In genomic region chr11:113494021-113494546, GRCm38 (mm10) we compare ENCODE assay signal across 27 mouse cellular contexts.
DNase-seq lines count a peak whose midpoint lies in the region; ATAC-seq and TF ChIP-seq lines count a peak whose summit lies in the region.
"Had no signal": no experiment of that assay in that cellular context is flagged by ENCODE, and none has a peak within 500 bp of the region (broad histone marks: within the 10 kb centered on the region; RNA-seq: fewer than 3 reads in every experiment).

No protein-coding gene starts in this region.

- WGBS in forebrain, embryonic 12.5 days = 79% methylated on average over 12 of the region's 12 CpGs
- 80% methylated on average over 12 of the region's 12 CpGs for WGBS in forebrain, embryonic 10.5 days
- WGBS in hindbrain, embryonic 14.5 days = 61% methylated on average over 12 of the region's 12 CpGs
- WGBS in hindbrain, embryonic 16.5 days = 56% methylated on average over 12 of the region's 12 CpGs
- WGBS in forebrain, embryonic 15.5 days = 62% methylated on average over 12 of the region's 12 CpGs
- 65% methylated on average over 12 of the region's 12 CpGs for WGBS in forebrain, postnatal 0 days
- 90% methylated on average over 12 of the region's 12 CpGs for WGBS in liver, embryonic 11.5 days

- no peaks in the 10 kb centered on the region for H3K4me1 ChIP-seq in forebrain, embryonic 12.5 days
- H3K4me1 ChIP-seq in forebrain, embryonic 10.5 days = peaks cover 4% of the 10 kb centered on the region; the same call in 1 of the 2 replicates
- H3K4me1 ChIP-seq in hindbrain, embryonic 14.5 days (replicated peaks; ENCODE audit: control insufficient read depth, insufficient read depth, low read length) = no peaks in the 10 kb centered on the region
- H3K4me1 ChIP-seq in hindbrain, embryonic 16.5 days (ENCODE audit: control insufficient read depth, insufficient read depth, low read depth, low read length) = no peaks in the 10 kb centered on the region
- H3K4me1 ChIP-seq in forebrain, embryonic 15.5 days = no peaks in the 10 kb centered on the region
- H3K4me1 ChIP-seq in forebrain, postnatal 0 days (ENCODE audit: insufficient read depth) = 0 out of 2 replicates have a peak, but pooled peaks cover 3% of the 10 kb centered on the region
- peaks cover 10% of the 10 kb centered on the region for H3K4me1 ChIP-seq in liver, embryonic 11.5 days (replicated peaks; ENCODE audit: control insufficient read depth, insufficient read depth, low read length)
- H3K4me1 ChIP-seq: embryonic facial prominence, embryonic 13.5 days had no signal

- DNase-seq in forebrain, embryonic 10.5 days (ENCODE audit: extremely low spot score, low spot score) = no peak
- peak; percentile 19 for DNase-seq in hindbrain, embryonic 14.5 days (ENCODE audit: low spot score)
- DNase-seq in forebrain, postnatal 0 days = no peak
- no peak for DNase-seq in left cerebral cortex, adult 2 months (ENCODE audit: extremely low spot score in 1 of 2, low spot score in 2 of 2)
- DNase-seq in liver, embryonic 11.5 days (ENCODE audit: low spot score) = no peak
- DNase-seq: adrenal gland, adult 8-10 months; adrenal gland, postnatal 14 days; adrenal gland, postnatal 36 days; B cell, adult 2 months; cerebellum, adult 11 months; cerebellum, adult 18-20 months; cerebellum, adult 8-10 months; cerebellum, adult 9-11 months; cerebellum, postnatal 14 days; cerebellum, postnatal 36 days; embryo, embryonic 11 days had no signal

- no peak overlapping the region for H3K4me2 ChIP-seq in forebrain, embryonic 12.5 days
- H3K4me2 ChIP-seq in hindbrain, embryonic 14.5 days (replicated peaks) = no peak overlapping the region
- H3K4me2 ChIP-seq in hindbrain, embryonic 16.5 days (ENCODE audit: low read length) = no peak overlapping the region
- no peak overlapping the region for H3K4me2 ChIP-seq in forebrain, embryonic 15.5 days (replicated peaks)
- no peak overlapping the region for H3K4me2 ChIP-seq in forebrain, postnatal 0 days (ENCODE audit: low read depth)
- H3K4me2 ChIP-seq in liver, embryonic 11.5 days = no peak overlapping the region
- H3K4me2 ChIP-seq: embryonic facial prominence, embryonic 13.5 days; embryonic facial prominence, embryonic 15.5 days had no signal

- H3K27ac ChIP-seq in forebrain, embryonic 12.5 days = no peak overlapping the region
- no peak overlapping the region for H3K27ac ChIP-seq in forebrain, embryonic 10.5 days
- no peak overlapping the region for H3K27ac ChIP-seq in hindbrain, embryonic 14.5 days
- no peak overlapping the region for H3K27ac ChIP-seq in hindbrain, embryonic 16.5 days (ENCODE audit: low read depth, low read length)
- H3K27ac ChIP-seq in forebrain, embryonic 15.5 days (replicated peaks) = peak overlapping the region; percentile 9; the same call in 1 of the 2 replicates
- H3K27ac ChIP-seq in forebrain, postnatal 0 days (ENCODE audit: low read depth, low read length) = no peak overlapping the region
- H3K27ac ChIP-seq in left cerebral cortex, adult 2 months = no peak overlapping the region
- no peak overlapping the region for H3K27ac ChIP-seq in liver, embryonic 11.5 days (ENCODE audit: low read depth, low read length)
- H3K27ac ChIP-seq: embryonic facial prominence, embryonic 13.5 days; embryonic facial prominence, embryonic 15.5 days had no signal

- H3K27me3 ChIP-seq in forebrain, embryonic 12.5 days = no peaks in the 10 kb centered on the region
- no peaks in the 10 kb centered on the region for H3K27me3 ChIP-seq in forebrain, embryonic 10.5 days (ENCODE audit: poor library complexity, severe bottlenecking)
- H3K27me3 ChIP-seq in hindbrain, embryonic 14.5 days (ENCODE audit: control insufficient read depth, insufficient read depth, low read length) = no peaks in the 10 kb centered on the region
- H3K27me3 ChIP-seq in hindbrain, embryonic 16.5 days (replicated peaks; ENCODE audit: control insufficient read depth, insufficient read depth, low read length) = no peaks in the 10 kb centered on the region
- H3K27me3 ChIP-seq in forebrain, embryonic 15.5 days = no peaks in the 10 kb centered on the region
- no peaks in the 10 kb centered on the region for H3K27me3 ChIP-seq in forebrain, postnatal 0 days (ENCODE audit: insufficient read depth, low read length)
- no peaks in the 10 kb centered on the region for H3K27me3 ChIP-seq in liver, embryonic 11.5 days (replicated peaks; ENCODE audit: control insufficient read depth, insufficient read depth, low read length)
- H3K27me3 ChIP-seq: CH12.LX; embryonic facial prominence, embryonic 13.5 days; embryonic facial prominence, embryonic 15.5 days; Patski had no signal

- H3K9ac ChIP-seq in forebrain, embryonic 12.5 days = no peak overlapping the region
- H3K9ac ChIP-seq in hindbrain, embryonic 14.5 days = no peak overlapping the region
- no peak overlapping the region for H3K9ac ChIP-seq in hindbrain, embryonic 16.5 days (ENCODE audit: low read depth, low read length)
- no peak overlapping the region for H3K9ac ChIP-seq in forebrain, embryonic 15.5 days (replicated peaks)
- no peak overlapping the region for H3K9ac ChIP-seq in forebrain, postnatal 0 days
- no peak overlapping the region for H3K9ac ChIP-seq in liver, embryonic 11.5 days (ENCODE audit: low read depth, low read length)
- H3K9ac ChIP-seq: embryonic facial prominence, embryonic 13.5 days; embryonic facial prominence, embryonic 15.5 days had no signal

- no peak overlapping the region for H3K4me3 ChIP-seq in forebrain, embryonic 12.5 days (replicated peaks)
- no peak overlapping the region for H3K4me3 ChIP-seq in forebrain, embryonic 10.5 days
- H3K4me3 ChIP-seq in hindbrain, embryonic 14.5 days (replicated peaks; ENCODE audit: low read length) = no peak overlapping the region
- no peak overlapping the region for H3K4me3 ChIP-seq in hindbrain, embryonic 16.5 days (ENCODE audit: low read length)
- no peak overlapping the region for H3K4me3 ChIP-seq in forebrain, embryonic 15.5 days
- H3K4me3 ChIP-seq in forebrain, postnatal 0 days (ENCODE audit: low read depth, low read length) = no peak overlapping the region
- no peak overlapping the region for H3K4me3 ChIP-seq in left cerebral cortex, adult 2 months
- H3K4me3 ChIP-seq in liver, embryonic 11.5 days (ENCODE audit: low read depth, low read length) = no peak overlapping the region
- H3K4me3 ChIP-seq: embryonic facial prominence, embryonic 13.5 days; embryonic facial prominence, embryonic 15.5 days; erythroblast, embryonic 14.5 days had no signal

- no peak for TF ChIP-seq CTCF in forebrain, postnatal 0 days (IDR thresholded peaks at IDR 0.05; ENCODE audit: low read depth)
- no peak for TF ChIP-seq CTCF in left cerebral cortex, adult 2 months (IDR thresholded peaks at IDR 0.05)

- intact Hi-C loops in left cerebral cortex, adult 2 months (cut with DNase I) = no loop called here

- no peaks in the 10 kb centered on the region for H3K36me3 ChIP-seq in forebrain, embryonic 12.5 days (replicated peaks)
- H3K36me3 ChIP-seq in forebrain, embryonic 10.5 days (replicated peaks) = no peaks in the 10 kb centered on the region
- no peaks in the 10 kb centered on the region for H3K36me3 ChIP-seq in hindbrain, embryonic 14.5 days (replicated peaks; ENCODE audit: control insufficient read depth, insufficient read depth)
- H3K36me3 ChIP-seq in hindbrain, embryonic 16.5 days (ENCODE audit: control insufficient read depth, insufficient read depth, low read length) = no peaks in the 10 kb centered on the region
- no peaks in the 10 kb centered on the region for H3K36me3 ChIP-seq in forebrain, embryonic 15.5 days
- no peaks in the 10 kb centered on the region for H3K36me3 ChIP-seq in forebrain, postnatal 0 days (ENCODE audit: insufficient read depth)
- no peaks in the 10 kb centered on the region for H3K36me3 ChIP-seq in liver, embryonic 11.5 days (ENCODE audit: control insufficient read depth, insufficient read depth, low read length)
- H3K36me3 ChIP-seq: embryonic facial prominence, embryonic 13.5 days; embryonic facial prominence, embryonic 15.5 days; G1E had no signal

- H3K9me3 ChIP-seq in forebrain, embryonic 12.5 days = no peaks in the 10 kb centered on the region
- H3K9me3 ChIP-seq in forebrain, embryonic 10.5 days = no peaks in the 10 kb centered on the region
- no peaks in the 10 kb centered on the region for H3K9me3 ChIP-seq in hindbrain, embryonic 14.5 days (ENCODE audit: control insufficient read depth, low read length)
- no peaks in the 10 kb centered on the region for H3K9me3 ChIP-seq in hindbrain, embryonic 16.5 days (ENCODE audit: control insufficient read depth, low read length)
- no peaks in the 10 kb centered on the region for H3K9me3 ChIP-seq in forebrain, embryonic 15.5 days
- no peaks in the 10 kb centered on the region for H3K9me3 ChIP-seq in forebrain, postnatal 0 days (ENCODE audit: low read length)
- no peaks in the 10 kb centered on the region for H3K9me3 ChIP-seq in liver, embryonic 11.5 days (ENCODE audit: control insufficient read depth, low read length)
- H3K9me3 ChIP-seq: embryonic facial prominence, embryonic 13.5 days; embryonic facial prominence, embryonic 15.5 days had no signal

- 0 out of 2 replicates have a peak, but pooled peaks have one; percentile 23 for ATAC-seq in forebrain, embryonic 12.5 days (ENCODE audit: low FRiP score)
- ATAC-seq in hindbrain, embryonic 14.5 days (ENCODE audit: low FRiP score) = no peak
- no peak for ATAC-seq in hindbrain, embryonic 16.5 days
- ATAC-seq in forebrain, embryonic 15.5 days (replicated peaks) = peak; percentile 53; the same call in 1 of the 2 replicates
- ATAC-seq in forebrain, postnatal 0 days = peak; percentile 66; the same call in 1 of the 2 replicates
- ATAC-seq in liver, embryonic 11.5 days (replicated peaks; ENCODE audit: low FRiP score) = no peak
- ATAC-seq: activated CD4-positive, CD25-positive, alpha-beta regulatory T cell, adult 4 months; CD4-positive, CD25-positive, alpha-beta regulatory T cell, adult 4 months; Patski had no signal

Comparison
In these comparisons a context has a peak if more than half of its experiments do, and no peak if none do; other contexts are left out.
1. ATAC-seq: peak in forebrain, embryonic 12.5 days (single experiment), forebrain, embryonic 15.5 days (single experiment) and forebrain, postnatal 0 days (single experiment); none in hindbrain, embryonic 14.5 days (single experiment), hindbrain, embryonic 16.5 days (single experiment) and liver, embryonic 11.5 days (single experiment).